In the genomic region with DNA sequence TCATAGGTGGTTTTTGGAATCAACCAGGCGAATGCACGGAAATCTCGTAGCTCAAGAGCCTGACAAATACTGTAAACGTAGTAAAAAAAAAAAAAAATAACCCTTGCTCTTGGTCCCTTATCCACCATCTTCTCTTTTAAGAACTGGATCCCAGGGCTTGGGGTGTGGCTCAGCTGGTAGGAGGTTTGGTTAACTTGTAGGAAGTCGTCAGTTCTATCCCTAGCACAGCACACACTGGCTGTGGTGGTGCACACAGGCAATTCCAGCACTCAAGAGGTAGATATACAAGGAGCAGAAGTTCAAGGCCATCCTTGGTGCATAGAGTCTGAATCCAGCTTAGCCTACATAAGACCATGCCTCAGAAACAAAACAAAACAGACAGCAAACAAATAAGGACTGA, we compare ENCODE assay signal across 9 mouse cellular contexts. TPM values are rescaled to one million over a fixed set of nuclear protein-coding genes. Genes with fewer than 3 reads are reported as not detected.
DNase-seq lines count a peak whose midpoint lies in the region; ATAC-seq lines count a peak whose summit lies in the region.
"Had no signal": no experiment of that assay in that cellular context is flagged by ENCODE, and none has a peak within 500 bp of the region (broad histone marks: within the 10 kb centered on the region; RNA-seq: fewer than 3 reads in every experiment).

No protein-coding gene starts in this region.

- no peak overlapping the region for H3K9ac ChIP-seq in heart, embryonic 15.5 days
- peak overlapping the region; percentile 52; the same call in 1 of the 2 replicates for H3K9ac ChIP-seq in liver, embryonic 11.5 days (ENCODE audit: low read depth, low read length)

- intact Hi-C loops in heart, postnatal 14 days (cut with DNase I) = loop anchor here (5.0 kb wide), 1 partner anchor 108 kb away; no protein-coding TSS in a partner anchor

- no peaks in the 10 kb centered on the region for H3K9me3 ChIP-seq in heart, embryonic 15.5 days (replicated peaks)
- H3K9me3 ChIP-seq in liver, embryonic 11.5 days (ENCODE audit: control insufficient read depth, low read length) = no peaks in the 10 kb centered on the region

- 78% methylated on average over 5 of the region's 5 CpGs for WGBS in heart, embryonic 15.5 days
- 43% methylated on average over 5 of the region's 5 CpGs for WGBS in liver, embryonic 11.5 days

- DNase-seq in heart, postnatal 14 days = no peak
- peak; percentile 39 for DNase-seq in c-Kit-positive CD71-positive TER-119-negative erythroid progenitor cells, embryonic 14.5 days (ENCODE audit: low read depth)
- DNase-seq in liver, embryonic 11.5 days (ENCODE audit: low spot score) = no peak
- DNase-seq in cerebellum, adult 9-10 months = no peak
- DNase-seq in yolk sac, embryonic 10.5 days (ENCODE audit: low spot score) = no peak
- DNase-seq in gastrocnemius, postnatal 4 days (ENCODE audit: low spot score in 2 of 2) = no peak
- DNase-seq: gastrocnemius, postnatal 14 days had no signal

- H3K27ac ChIP-seq in heart, embryonic 15.5 days = peak overlapping the region; percentile 68
- peak overlapping the region; percentile 77 for H3K27ac ChIP-seq in liver, embryonic 11.5 days (ENCODE audit: low read depth, low read length)

- no peak for ATAC-seq in heart, embryonic 15.5 days (replicated peaks; ENCODE audit: insufficient number of reproducible peaks, insufficient read depth, low FRiP score, low read depth)
- ATAC-seq in CD4-positive, CD25-positive, alpha-beta regulatory T cell, adult 4 months = peak; percentile 1
- peak; percentile 76 for ATAC-seq in liver, embryonic 11.5 days (replicated peaks; ENCODE audit: low FRiP score)

- peaks cover 21% of the 10 kb centered on the region for H3K4me1 ChIP-seq in heart, embryonic 15.5 days (replicated peaks)
- peaks cover 19% of the 10 kb centered on the region for H3K4me1 ChIP-seq in liver, embryonic 11.5 days (replicated peaks; ENCODE audit: control insufficient read depth, insufficient read depth, low read length)

- H3K4me2 ChIP-seq in heart, embryonic 15.5 days = no peak overlapping the region
- peak overlapping the region; percentile 61 for H3K4me2 ChIP-seq in liver, embryonic 11.5 days

- no peak overlapping the region for H3K4me3 ChIP-seq in heart, embryonic 15.5 days
- 0 out of 2 replicates have a peak overlapping the region, but pooled peaks have one; percentile 23 for H3K4me3 ChIP-seq in liver, embryonic 11.5 days (ENCODE audit: low read depth, low read length)

- no peaks in the 10 kb centered on the region for H3K36me3 ChIP-seq in heart, embryonic 15.5 days
- H3K36me3 ChIP-seq in liver, embryonic 11.5 days (ENCODE audit: control insufficient read depth, insufficient read depth, low read length) = no peaks in the 10 kb centered on the region

- no peaks in the 10 kb centered on the region for H3K27me3 ChIP-seq in heart, embryonic 15.5 days
- no peaks in the 10 kb centered on the region for H3K27me3 ChIP-seq in liver, embryonic 11.5 days (replicated peaks; ENCODE audit: control insufficient read depth, insufficient read depth, low read length)

RNA-seq across cellular contexts. Expression of gene Vcl, which starts 44.5 kb away (rescaled TPM):
- 82.2 and 89.1 TPM in 2 replicates for polyA plus RNA-seq in heart, embryonic 15.5 days (2015; fragmentation: Nextera tagmentation; extraction: Ambion mirVana)
- 100 to 1,000 TPM; 132 to 149 TPM for total RNA-seq in heart, postnatal 14 days (2021)
- polyA plus RNA-seq in CD4-positive, CD25-positive, alpha-beta regulatory T cell, adult 4 months (2017; shearing (Covaris generic)) = 1 to 10 TPM; 1.4 to 2.6 TPM
- polyA plus RNA-seq in liver, embryonic 11.5 days (2014; fragmentation: Nextera tagmentation; extraction: Ambion mirVana) = 59.0 and 66.1 TPM in 2 replicates
- total RNA-seq in gastrocnemius, postnatal 4 days (2021) = 100 to 1,000 TPM; 132 to 140 TPM

RNA-seq across cellular contexts. Expression of gene Plau, which starts 48.2 kb away (rescaled TPM):
- 1.4 and 1.9 TPM in 2 replicates for polyA plus RNA-seq in heart, embryonic 15.5 days (2015; fragmentation: Nextera tagmentation; extraction: Ambion mirVana)
- 1 to 10 TPM; 5.7 to 6.1 TPM for total RNA-seq in heart, postnatal 14 days (2021)
- polyA plus RNA-seq in CD4-positive, CD25-positive, alpha-beta regulatory T cell, adult 4 months (2017; shearing (Covaris generic)) = not detected
- polyA plus RNA-seq in liver, embryonic 11.5 days (2014; fragmentation: Nextera tagmentation; extraction: Ambion mirVana) = 0.49 and 0.88 TPM in 2 replicates
- total RNA-seq in gastrocnemius, postnatal 4 days (2021) = 10 to 100 TPM; 25.8 to 28.2 TPM

Comparison
In these comparisons a context has a peak if more than half of its experiments do, and no peak if none do; other contexts are left out.
1. RNA of gene Vcl, which starts 44.5 kb away (polyA plus RNA-seq): 82.2 to 89.1 TPM in heart, embryonic 15.5 days and 59.0 to 66.1 TPM in liver, embryonic 11.5 days; 1.4 to 2.6 TPM in CD4-positive, CD25-positive, alpha-beta regulatory T cell, adult 4 months; every median in the first group is over 10 times any median in the second.